Mouse (Mus musculus): ENCODE results near the gene Txnip. TPM values are rescaled to one million over a fixed set of nuclear protein-coding genes. Genes with fewer than 3 reads are reported as not detected.
A peak's percentile ranks its signal among the peaks of the same experiment; 100 is the strongest.

Txnip gene
- total and polyA plus RNA-seq, 3 experiments = 276 to 515 (median 338) TPM

DNA sequence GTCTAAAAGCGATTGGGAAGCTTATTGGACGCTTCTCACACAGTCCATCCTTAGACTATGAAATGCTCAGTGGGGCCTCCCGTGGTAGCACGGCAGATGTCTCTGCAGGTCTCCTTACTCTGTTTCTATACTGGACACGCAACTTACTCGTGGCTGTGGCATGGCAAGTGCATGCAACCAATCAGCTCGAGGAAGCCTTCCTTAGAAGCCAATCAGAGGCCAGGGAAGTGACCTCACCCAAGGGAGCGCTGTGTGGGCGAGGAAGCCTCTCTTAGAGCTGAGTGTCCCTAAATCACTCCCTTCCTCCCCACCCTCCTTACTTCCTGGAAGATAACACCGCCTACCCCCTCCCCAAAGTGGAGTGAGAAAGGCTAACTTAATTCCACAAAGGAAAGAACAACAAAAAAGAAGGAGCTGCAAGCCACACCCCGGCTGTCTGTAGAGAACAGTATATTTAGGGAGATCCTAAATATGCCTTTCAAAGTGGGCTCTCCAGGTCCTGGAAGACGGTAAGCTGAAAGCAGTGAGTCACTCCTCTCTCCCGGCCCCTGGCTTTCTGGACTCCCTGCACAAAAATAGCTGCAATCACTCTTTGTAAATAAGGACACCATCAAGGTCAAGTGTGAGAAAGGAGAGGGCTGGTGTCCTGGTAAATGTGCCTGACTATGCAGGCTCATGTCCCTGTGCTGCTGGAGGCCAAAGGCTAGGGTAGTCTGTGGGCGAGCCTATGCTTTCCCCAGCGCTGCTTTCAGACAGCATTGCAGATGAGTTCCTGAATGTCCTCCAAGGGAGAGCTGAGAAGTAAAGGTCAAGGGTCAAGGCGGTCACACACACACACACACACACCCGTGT, 19.2 kb downstream of the Txnip start, which contains the start of gene Gm16253:
Gene Gm16253 (plus strand): TSS at position 295 of the 852 bp plus-strand sequence.
- intact Hi-C loops (cut with DNase I) = loop anchor here (1.0 kb wide), 1 partner anchor 20 kb away; the partner anchor contains the start of gene Txnip
- H3K36me3 ChIP-seq (ENCODE audit: control insufficient read depth, insufficient read depth, low read length) = no peaks in the 10 kb centered on the region; the same call in none of the 2 replicates
- 3% methylated on average over 17 of the region's 17 CpGs for WGBS

GRCm38 (mm10) chr3:96577566-96577965, 19.8 kb downstream of the Txnip start:
- DNase-seq = no peak
- Histone ChIP-seq H3K79me2 (replicated peaks; ENCODE audit: control insufficient read depth, insufficient read depth, low read length) (no peaks in the 10 kb centered on the region), H3K27ac (peak overlapping the region; percentile 100), H3K4me1 (ENCODE audit: control insufficient read depth, insufficient read depth, low read length) (peaks cover 43% of the 10 kb centered on the region), H3K27me3 (ENCODE audit: control insufficient read depth, insufficient read depth, low read length) (no peaks in the 10 kb centered on the region), H3K9ac (ENCODE audit: low read depth, low read length) (peak overlapping the region; percentile 84), H3K36me3 (ENCODE audit: control insufficient read depth, insufficient read depth, low read length) (no peaks in the 10 kb centered on the region; the same call in none of the 2 replicates), H3K4me3 (peak overlapping the region; percentile 35; the same call in 1 of the 2 replicates)
- intact Hi-C loops (cut with DNase I) = no loop called here
- 40% methylated on average over 4 of the region's 4 CpGs for WGBS
- no peak for TF ChIP-seq EP300 (IDR thresholded peaks at IDR 0.05; ENCODE audit: insufficient read depth, low read depth, low read length)
- no peak for TF ChIP-seq CTCF (IDR thresholded peaks at IDR 0.05)
- no peak for TF ChIP-seq POLR2A (IDR thresholded peaks at IDR 0.05; ENCODE audit: insufficient read depth, low read depth, low read length)

More for the DNA sequence above, 19.2 kb downstream of the Txnip start, which contains the start of gene Gm16253:
- Histone ChIP-seq H3K4me1 (ENCODE audit: control insufficient read depth, insufficient read depth, low read length) (peaks cover 44% of the 10 kb centered on the region), H3K4me3 (peak within 1 kb of the TSS; percentile 42), H3K27me3 (ENCODE audit: control insufficient read depth, insufficient read depth, low read length) (no peaks in the 10 kb centered on the region), H3K9ac (ENCODE audit: low read depth, low read length) (peak within 1 kb of the TSS; percentile 84), H3K27ac (peak within 1 kb of the TSS; percentile 100), H3K79me2 (replicated peaks; ENCODE audit: control insufficient read depth, insufficient read depth, low read length) (no peaks in the 10 kb centered on the region)
- peak; percentile 92 to 95 for DNase-seq
- peak; percentile 92; the same call in 1 of the 2 replicates for TF ChIP-seq EP300 (IDR thresholded peaks at IDR 0.05; ENCODE audit: insufficient read depth, low read depth, low read length)
- peak; percentile 72 for TF ChIP-seq POLR2A (IDR thresholded peaks at IDR 0.05; ENCODE audit: insufficient read depth, low read depth, low read length)
- TF ChIP-seq CTCF (IDR thresholded peaks at IDR 0.05) = peak; percentile 46

GRCm38 (mm10) chr3:96578561-96579238, 20.9 kb downstream of the Txnip start:
- Histone ChIP-seq H3K4me3 (no peak overlapping the region), H3K36me3 (ENCODE audit: control insufficient read depth, insufficient read depth, low read length) (no peaks in the 10 kb centered on the region; the same call in none of the 2 replicates), H3K79me2 (replicated peaks; ENCODE audit: control insufficient read depth, insufficient read depth, low read length) (no peaks in the 10 kb centered on the region), H3K4me1 (ENCODE audit: control insufficient read depth, insufficient read depth, low read length) (peaks cover 38% of the 10 kb centered on the region), H3K27ac (peak overlapping the region; percentile 100), H3K9ac (ENCODE audit: low read depth, low read length) (peak overlapping the region; percentile 26; the same call in 1 of the 2 replicates), H3K27me3 (ENCODE audit: control insufficient read depth, insufficient read depth, low read length) (no peaks in the 10 kb centered on the region)
- DNase-seq = peak; percentile 24 to 36
- intact Hi-C loops (cut with DNase I) = no loop called here
- TF ChIP-seq CTCF (IDR thresholded peaks at IDR 0.05) (peak; percentile 33), EP300 (IDR thresholded peaks at IDR 0.05; ENCODE audit: insufficient read depth, low read depth, low read length) (no peak), POLR2A (IDR thresholded peaks at IDR 0.05; ENCODE audit: insufficient read depth, low read depth, low read length) (no peak)
- 58% methylated on average over 12 of the region's 12 CpGs for WGBS

GRCm38 (mm10) chr3:96579239-96579750, 21.5 kb downstream of the Txnip start:
- intact Hi-C loops (cut with DNase I) = no loop called here
- Histone ChIP-seq H3K4me1 (ENCODE audit: control insufficient read depth, insufficient read depth, low read length) (peaks cover 34% of the 10 kb centered on the region), H3K9ac (ENCODE audit: low read depth, low read length) (peak overlapping the region; percentile 26; the same call in 1 of the 2 replicates), H3K4me3 (no peak overlapping the region), H3K27ac (peak overlapping the region; percentile 100), H3K27me3 (ENCODE audit: control insufficient read depth, insufficient read depth, low read length) (no peaks in the 10 kb centered on the region), H3K79me2 (replicated peaks; ENCODE audit: control insufficient read depth, insufficient read depth, low read length) (no peaks in the 10 kb centered on the region), H3K36me3 (ENCODE audit: control insufficient read depth, insufficient read depth, low read length) (no peaks in the 10 kb centered on the region; the same call in none of the 2 replicates)
- no peak for TF ChIP-seq POLR2A (IDR thresholded peaks at IDR 0.05; ENCODE audit: insufficient read depth, low read depth, low read length)
- no peak for TF ChIP-seq EP300 (IDR thresholded peaks at IDR 0.05; ENCODE audit: insufficient read depth, low read depth, low read length)
- no peak for TF ChIP-seq CTCF (IDR thresholded peaks at IDR 0.05)
- peak; percentile 9 to 28 for DNase-seq
- WGBS = 77% methylated on average over 4 of the region's 4 CpGs

DNA sequence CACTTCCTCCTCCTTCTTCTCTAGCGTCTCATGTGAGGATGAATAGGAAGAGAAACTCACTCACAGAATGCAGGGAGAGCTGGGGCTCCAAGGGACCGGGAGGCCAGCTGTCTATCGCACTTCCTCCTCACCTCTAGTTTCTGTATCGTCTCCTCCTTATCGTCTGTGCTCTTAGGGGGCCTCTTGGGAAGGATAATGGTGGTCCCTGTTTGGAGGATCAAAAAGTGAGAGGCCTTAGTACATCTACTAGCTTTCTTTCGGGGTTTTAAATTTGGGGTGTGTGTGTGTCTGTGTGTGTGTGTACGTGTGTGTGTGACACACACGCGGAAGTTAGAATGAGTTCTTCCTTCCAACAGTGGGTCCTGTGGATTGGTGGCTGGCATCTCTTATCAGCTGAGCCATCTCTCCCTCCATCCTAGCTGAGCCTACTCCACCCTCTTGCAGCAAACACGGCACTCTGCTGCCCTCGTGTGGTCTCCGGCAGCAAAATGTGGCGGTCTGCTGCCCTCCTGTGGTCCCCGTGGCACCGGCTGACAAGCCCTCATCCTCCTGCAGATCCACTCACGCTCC, 22.2 kb downstream of the Txnip start:
- Histone ChIP-seq H3K36me3 (ENCODE audit: control insufficient read depth, insufficient read depth, low read length) (no peaks in the 10 kb centered on the region; the same call in none of the 2 replicates), H3K4me3 (no peak overlapping the region; the same call in 1 of the 2 replicates), H3K9ac (ENCODE audit: low read depth, low read length) (peak overlapping the region; percentile 25), H3K27me3 (ENCODE audit: control insufficient read depth, insufficient read depth, low read length) (no peaks in the 10 kb centered on the region), H3K79me2 (replicated peaks; ENCODE audit: control insufficient read depth, insufficient read depth, low read length) (no peaks in the 10 kb centered on the region), H3K27ac (peak overlapping the region; percentile 100), H3K4me1 (ENCODE audit: control insufficient read depth, insufficient read depth, low read length) (peaks cover 30% of the 10 kb centered on the region)
- no peak for TF ChIP-seq CTCF (IDR thresholded peaks at IDR 0.05)
- peak; percentile 100 for TF ChIP-seq EP300 (IDR thresholded peaks at IDR 0.05; ENCODE audit: insufficient read depth, low read depth, low read length)
- no peak; the same call in 1 of the 2 replicates for TF ChIP-seq POLR2A (IDR thresholded peaks at IDR 0.05; ENCODE audit: insufficient read depth, low read depth, low read length)
- 8% methylated on average over 16 of the region's 16 CpGs for WGBS
- intact Hi-C loops (cut with DNase I) = loop anchor here (1.0 kb wide), 3 partner anchors 29 to 59 kb away; no protein-coding TSS in a partner anchor
- DNase-seq = peak; percentile 90 to 93
